8 mouse cellular contexts compared by ENCODE assay signal in genomic region chr6:31642451-31642942, GRCm38 (mm10).
DNase-seq lines count a peak whose midpoint lies in the region; ATAC-seq lines count a peak whose summit lies in the region.

No protein-coding gene starts in this region.

- 27% methylated on average over 13 of the region's 13 CpGs for WGBS in embryonic facial prominence, embryonic 10.5 days
- WGBS in heart, embryonic 15.5 days: 23% methylated on average over 13 of the region's 13 CpGs

- H3K4me1 ChIP-seq in embryonic facial prominence, embryonic 10.5 days: peaks cover 26% of the 10 kb centered on the region
- peaks cover 21% of the 10 kb centered on the region for H3K4me1 ChIP-seq in heart, embryonic 15.5 days (replicated peaks)

- H3K4me2 ChIP-seq in heart, embryonic 15.5 days: peak overlapping the region; percentile 48

- peak; percentile 43 for DNase-seq in retina, postnatal 1 day
- no peak for DNase-seq in retina, embryonic 14.5 days (ENCODE audit: low spot score)
- DNase-seq in embryonic facial prominence, embryonic 10.5 days (ENCODE audit: low spot score): peak; percentile 62
- peak; percentile 90 for DNase-seq in kidney, postnatal 10 days
- DNase-seq in lung, postnatal 36 days: peak; percentile 91
- no peak for DNase-seq in cerebellum, postnatal 36 days

- no peak overlapping the region for H3K9ac ChIP-seq in heart, embryonic 15.5 days

- H3K27me3 ChIP-seq in embryonic facial prominence, embryonic 10.5 days (replicated peaks; ENCODE audit: low read depth, poor library complexity, severe bottlenecking): peaks cover 14% of the 10 kb centered on the region
- H3K27me3 ChIP-seq in heart, embryonic 15.5 days: no peaks in the 10 kb centered on the region

- H3K4me3 ChIP-seq in embryonic facial prominence, embryonic 10.5 days: no peak overlapping the region
- H3K4me3 ChIP-seq in heart, embryonic 15.5 days: no peak overlapping the region

- no peaks in the 10 kb centered on the region for H3K9me3 ChIP-seq in embryonic facial prominence, embryonic 10.5 days
- H3K9me3 ChIP-seq in heart, embryonic 15.5 days (replicated peaks): no peaks in the 10 kb centered on the region

- peak overlapping the region; percentile 77 for H3K27ac ChIP-seq in embryonic facial prominence, embryonic 10.5 days (replicated peaks)
- H3K27ac ChIP-seq in heart, embryonic 15.5 days: peak overlapping the region; percentile 64

- H3K36me3 ChIP-seq in embryonic facial prominence, embryonic 10.5 days (replicated peaks): no peaks in the 10 kb centered on the region
- no peaks in the 10 kb centered on the region for H3K36me3 ChIP-seq in heart, embryonic 15.5 days

- ATAC-seq in heart, embryonic 15.5 days (replicated peaks; ENCODE audit: insufficient number of reproducible peaks, insufficient read depth, low FRiP score, low read depth): peak; percentile 80
- no peak for ATAC-seq in monocyte, adult 5-6 weeks (replicated peaks; ENCODE audit: insufficient number of reproducible peaks, low FRiP score, low TSS enrichment, poor library complexity, severe bottlenecking)

Comparison
In these comparisons a context has a peak if more than half of its experiments do, and no peak if none do; other contexts are left out.
1. DNase-seq: peak in retina, postnatal 1 day (single experiment), embryonic facial prominence, embryonic 10.5 days (single experiment), kidney, postnatal 10 days (single experiment) and lung, postnatal 36 days (single experiment); none in retina, embryonic 14.5 days (single experiment) and cerebellum, postnatal 36 days (0 of 2).